ENCODE assay signal across 30 mouse cellular contexts in genomic region chr15:25069701-25070100, GRCm38 (mm10).
"Had no signal": no experiment of that assay in that cellular context is flagged by ENCODE, and none has a peak within 500 bp of the region (broad histone marks: within the 10 kb centered on the region; RNA-seq: fewer than 3 reads in every experiment).

No protein-coding gene starts in this region.

- H3K4me1 ChIP-seq: heart, embryonic 10.5 days; heart, embryonic 12.5 days; heart, embryonic 13.5 days; heart, embryonic 15.5 days; hindbrain, embryonic 10.5 days; hindbrain, embryonic 12.5 days; hindbrain, embryonic 13.5 days; hindbrain, embryonic 15.5 days; intestine, embryonic 15.5 days; kidney, embryonic 15.5 days had no signal

- H3K9ac ChIP-seq: heart, embryonic 12.5 days; heart, embryonic 13.5 days; heart, embryonic 15.5 days; hindbrain, embryonic 12.5 days; hindbrain, embryonic 13.5 days; hindbrain, embryonic 14.5 days; hindbrain, embryonic 15.5 days; intestine, embryonic 15.5 days; kidney, embryonic 15.5 days had no signal

- DNase-seq: heart, postnatal 10 days; heart, postnatal 14 days; heart, postnatal 36 days; heart, postnatal 4 days; kidney, adult 11 months; kidney, adult 18-20 months; kidney, adult 2 months; kidney, adult 8-10 months; kidney, adult 9 months; kidney, postnatal 10 days; kidney, postnatal 14 days; kidney, postnatal 25 days; kidney, postnatal 36 days; kidney, postnatal 4 days; layer of hippocampus, adult 9-11 months; layer of hippocampus, postnatal 36 days had no signal

- H3K36me3 ChIP-seq: heart, embryonic 10.5 days; heart, embryonic 12.5 days; heart, embryonic 13.5 days; heart, embryonic 15.5 days; hindbrain, embryonic 10.5 days; hindbrain, embryonic 12.5 days; hindbrain, embryonic 13.5 days; hindbrain, embryonic 15.5 days; intestine, embryonic 15.5 days; kidney, embryonic 15.5 days had no signal

- H3K27me3 ChIP-seq: heart, embryonic 12.5 days; heart, embryonic 13.5 days; heart, embryonic 15.5 days; hindbrain, embryonic 12.5 days; hindbrain, embryonic 13.5 days; hindbrain, embryonic 15.5 days; intestine, embryonic 15.5 days; kidney, embryonic 15.5 days had no signal

- H3K4me3 ChIP-seq: heart, embryonic 10.5 days; heart, embryonic 12.5 days; heart, embryonic 13.5 days; heart, embryonic 15.5 days; hindbrain, embryonic 10.5 days; hindbrain, embryonic 12.5 days; hindbrain, embryonic 13.5 days; hindbrain, embryonic 15.5 days; intestine, embryonic 15.5 days; kidney, embryonic 15.5 days; layer of hippocampus, adult 2 months had no signal

- H3K27ac ChIP-seq: heart, embryonic 10.5 days; heart, embryonic 13.5 days; heart, embryonic 15.5 days; hindbrain, embryonic 10.5 days; hindbrain, embryonic 12.5 days; hindbrain, embryonic 13.5 days; hindbrain, embryonic 14.5 days; hindbrain, embryonic 15.5 days; hindbrain, postnatal 0 days; intestine, embryonic 15.5 days; kidney, embryonic 15.5 days; kidney, postnatal 0 days; layer of hippocampus, adult 2 months had no signal
